Mouse (Mus musculus): ENCODE measurements around the gene Stk25. TPM values are rescaled to one million over a fixed set of nuclear protein-coding genes. Genes with fewer than 3 reads are reported as not detected.
"Not testable (repeated sequence)": the region's sequence is repeated elsewhere in the genome, so short reads cannot be mapped to it uniquely, and the experiment has no call there.

Gene Stk25
- polyA plus RNA-seq (2011; ENCODE audit: insufficient read length, low read depth, missing spikeins) = 100 and 115 TPM in 2 replicates

DNA sequence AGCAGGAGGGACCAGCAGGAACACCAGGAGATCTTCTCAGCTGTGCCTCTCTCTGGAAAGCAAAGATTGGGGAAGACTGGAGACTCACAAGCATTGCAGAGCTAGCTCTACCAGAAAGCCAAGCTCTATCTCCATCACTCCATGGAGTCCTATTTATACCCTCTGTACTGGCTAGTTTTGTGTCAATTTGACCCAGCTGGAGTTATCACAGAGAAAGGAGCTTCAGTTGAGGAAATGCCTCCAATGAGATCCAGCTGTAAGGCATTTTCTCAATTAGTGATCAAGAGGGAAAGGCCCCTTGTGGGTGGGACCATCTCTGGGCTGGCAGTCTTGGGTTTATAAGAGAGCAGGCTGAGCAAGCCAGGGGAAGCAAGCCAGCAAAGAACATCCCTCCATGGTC lies at the start of gene Stk25:
Gene Stk25 (minus strand): TSS at position 101 of the 400 bp plus-strand sequence.
- not testable (repeated sequence) for H3K4me3 ChIP-seq (ENCODE audit: insufficient read depth, low read length); H3K27ac ChIP-seq (ENCODE audit: insufficient read depth, low read length); H3K4me1 ChIP-seq (ENCODE audit: control insufficient read depth, insufficient read depth, low read length)

DNA sequence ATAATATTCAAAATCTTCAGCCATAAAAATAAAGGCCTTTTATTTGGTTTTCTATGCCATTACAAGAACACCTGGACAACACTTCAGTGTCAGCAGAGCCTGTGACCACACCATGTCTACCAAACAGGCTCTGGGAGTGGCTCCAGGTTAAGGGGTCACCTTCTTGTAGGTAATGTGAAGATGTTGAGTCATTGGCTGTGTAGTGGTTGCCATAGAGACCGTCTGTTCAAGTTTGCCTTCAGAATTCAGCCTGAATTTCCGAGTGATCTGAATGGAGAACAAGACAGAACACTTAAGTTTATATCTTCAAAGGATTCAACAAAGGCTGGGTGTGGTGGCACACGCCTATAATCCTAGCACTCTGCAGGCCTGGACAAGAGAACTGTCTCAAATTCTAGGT lies 46.9 kb upstream of the Stk25 start:
- H3K4me3 ChIP-seq (ENCODE audit: insufficient read depth, low read length) = no peak overlapping the region
- no peak overlapping the region for H3K27ac ChIP-seq (ENCODE audit: insufficient read depth, low read length)
- H3K4me1 ChIP-seq (ENCODE audit: control insufficient read depth, insufficient read depth, low read length) = no peaks in the 10 kb centered on the region; the same call in 1 of the 2 replicates
- no peak for TF ChIP-seq CTCF (IDR thresholded peaks at IDR 0.05; ENCODE audit: borderline replicate concordance, insufficient read depth, low read length)
- no peak for TF ChIP-seq POLR2A (IDR thresholded peaks at IDR 0.05; ENCODE audit: low read depth, low read length)

DNA sequence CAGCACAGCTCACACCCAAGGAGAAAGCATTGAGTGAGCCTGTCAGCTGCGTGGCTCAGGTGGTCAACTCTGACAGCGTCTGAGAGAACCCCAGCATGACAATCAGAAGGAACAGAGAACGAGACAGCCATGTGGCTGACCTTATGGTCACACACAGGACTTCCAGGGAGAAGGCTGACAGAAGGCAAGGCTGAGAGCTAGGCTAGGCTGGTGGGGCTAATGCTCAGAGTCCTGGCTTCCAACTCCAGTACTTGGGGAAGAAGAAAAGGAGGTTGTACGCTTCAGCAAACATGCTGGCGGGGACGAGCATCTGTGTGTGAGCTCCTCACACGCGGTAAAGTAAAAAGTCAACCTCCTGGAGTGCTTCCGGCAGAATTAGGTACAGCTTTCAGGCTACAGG lies 45.9 kb upstream of the Stk25 start:
- H3K4me3 ChIP-seq (ENCODE audit: insufficient read depth, low read length) = no peak overlapping the region
- H3K4me1 ChIP-seq (ENCODE audit: control insufficient read depth, insufficient read depth, low read length) = no peaks in the 10 kb centered on the region; the same call in 1 of the 2 replicates
- no peak for TF ChIP-seq CTCF (IDR thresholded peaks at IDR 0.05; ENCODE audit: borderline replicate concordance, insufficient read depth, low read length)
- TF ChIP-seq POLR2A (IDR thresholded peaks at IDR 0.05; ENCODE audit: low read depth, low read length) = no peak
- no peak overlapping the region for H3K27ac ChIP-seq (ENCODE audit: insufficient read depth, low read length)

DNA sequence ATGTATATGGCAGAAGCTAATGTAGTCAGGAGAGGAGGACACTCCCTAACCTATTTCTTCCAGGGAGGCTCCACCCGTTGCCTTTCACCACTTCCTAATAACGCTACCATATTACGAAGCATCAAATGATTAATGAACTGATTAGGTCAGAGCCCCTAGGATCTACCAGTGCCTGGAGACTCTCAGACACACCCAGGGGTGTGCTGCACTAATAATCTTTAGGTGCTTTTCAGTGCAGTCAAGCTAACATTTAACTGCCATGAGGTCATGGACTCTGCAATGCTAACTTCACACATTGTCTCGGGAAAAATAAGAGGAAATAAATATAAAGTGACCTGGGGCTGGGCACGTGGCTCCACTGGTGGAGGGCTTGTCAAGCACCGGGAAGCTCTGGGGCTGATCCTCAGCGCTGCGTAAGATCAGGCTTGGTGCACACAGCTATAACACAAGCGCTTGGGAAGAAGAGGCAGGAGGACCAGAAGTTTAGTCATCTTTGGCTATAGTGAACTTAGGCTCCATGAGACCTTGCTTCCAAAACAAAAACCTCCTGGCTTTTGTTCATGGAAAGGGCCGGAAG lies 45.1 kb upstream of the Stk25 start:
- H3K4me1 ChIP-seq (ENCODE audit: control insufficient read depth, insufficient read depth, low read length) = no peaks in the 10 kb centered on the region; the same call in 1 of the 2 replicates
- H3K27ac ChIP-seq (ENCODE audit: insufficient read depth, low read length) = no peak overlapping the region
- H3K4me3 ChIP-seq (ENCODE audit: insufficient read depth, low read length) = no peak overlapping the region
- no peak for TF ChIP-seq POLR2A (IDR thresholded peaks at IDR 0.05; ENCODE audit: low read depth, low read length)
- TF ChIP-seq CTCF (IDR thresholded peaks at IDR 0.05; ENCODE audit: borderline replicate concordance, insufficient read depth, low read length) = no peak

DNA sequence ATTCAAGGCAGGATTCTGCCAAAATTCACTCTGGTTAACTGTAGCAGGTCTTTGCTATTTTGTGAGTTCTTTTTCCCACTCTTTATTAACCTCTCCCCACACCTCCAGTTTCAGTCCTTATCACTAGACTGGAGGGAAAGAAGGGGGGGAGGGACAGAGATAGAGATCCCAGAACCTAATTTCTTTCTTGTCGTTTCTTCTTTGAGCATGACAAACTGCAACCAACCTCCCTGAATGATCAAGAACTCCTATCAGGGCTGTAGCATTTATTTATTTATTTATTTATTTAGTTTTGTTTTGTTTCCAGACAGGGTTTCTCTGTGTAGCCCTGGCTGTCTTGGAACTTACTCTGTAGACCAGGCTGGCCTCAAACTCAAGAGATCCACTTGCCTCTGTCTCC lies 43.6 kb upstream of the Stk25 start:
- Histone ChIP-seq H3K27ac (ENCODE audit: insufficient read depth, low read length) (no peak overlapping the region), H3K4me1 (ENCODE audit: control insufficient read depth, insufficient read depth, low read length) (no peaks in the 10 kb centered on the region; the same call in 1 of the 2 replicates), H3K4me3 (ENCODE audit: insufficient read depth, low read length) (no peak overlapping the region)
- TF ChIP-seq CTCF (IDR thresholded peaks at IDR 0.05; ENCODE audit: borderline replicate concordance, insufficient read depth, low read length) (no peak), POLR2A (IDR thresholded peaks at IDR 0.05; ENCODE audit: low read depth, low read length) (no peak)

DNA sequence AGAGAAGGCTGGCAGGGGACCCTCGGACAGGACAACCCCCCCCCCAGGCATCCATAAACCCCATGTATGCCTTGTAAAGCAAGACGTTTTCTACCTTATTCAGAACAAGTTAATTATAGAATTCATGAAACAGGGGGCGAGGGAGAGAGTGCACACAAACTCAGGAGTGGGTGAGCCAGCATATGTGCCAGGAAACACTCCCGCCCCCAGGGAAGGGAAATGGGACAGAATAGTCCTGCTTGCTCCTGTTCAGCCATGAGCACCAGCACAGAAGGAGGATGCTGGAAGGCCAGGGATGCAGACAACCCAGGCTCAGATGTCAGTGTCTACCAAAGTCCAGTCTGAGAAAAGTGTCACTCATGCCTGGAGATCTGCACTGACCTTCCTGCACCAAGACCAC lies 40.7 kb upstream of the Stk25 start:
- H3K4me3 ChIP-seq (ENCODE audit: insufficient read depth, low read length) = no peak overlapping the region
- no peak overlapping the region for H3K27ac ChIP-seq (ENCODE audit: insufficient read depth, low read length)
- no peaks in the 10 kb centered on the region for H3K4me1 ChIP-seq (ENCODE audit: control insufficient read depth, insufficient read depth, low read length)
- TF ChIP-seq CTCF (IDR thresholded peaks at IDR 0.05; ENCODE audit: borderline replicate concordance, insufficient read depth, low read length) (no peak), POLR2A (IDR thresholded peaks at IDR 0.05; ENCODE audit: low read depth, low read length) (no peak)

DNA sequence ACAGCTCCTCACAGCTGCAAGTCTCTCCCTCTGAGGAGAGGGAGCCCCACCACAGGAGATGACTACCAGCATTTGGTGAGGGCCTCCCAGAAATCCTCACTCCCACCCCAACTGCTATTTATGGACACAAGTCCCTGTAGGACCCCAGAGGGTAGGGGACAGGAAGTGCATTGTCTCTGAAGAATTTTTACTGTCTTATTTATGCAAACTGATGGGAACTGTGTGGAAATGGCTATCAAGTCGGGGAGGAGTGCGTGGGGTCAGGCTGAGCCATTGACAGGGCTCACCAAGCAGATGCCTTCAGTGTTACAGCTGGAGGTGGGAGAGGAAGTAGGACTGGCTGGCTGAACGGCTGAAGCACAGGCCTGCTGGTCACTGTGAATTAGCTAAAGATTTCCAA lies 38.9 kb upstream of the Stk25 start:
- Histone ChIP-seq H3K27ac (ENCODE audit: insufficient read depth, low read length) (no peak overlapping the region), H3K4me1 (ENCODE audit: control insufficient read depth, insufficient read depth, low read length) (no peaks in the 10 kb centered on the region), H3K4me3 (ENCODE audit: insufficient read depth, low read length) (no peak overlapping the region)
- TF ChIP-seq CTCF (IDR thresholded peaks at IDR 0.05; ENCODE audit: borderline replicate concordance, insufficient read depth, low read length) (no peak), POLR2A (IDR thresholded peaks at IDR 0.05; ENCODE audit: low read depth, low read length) (no peak)

DNA sequence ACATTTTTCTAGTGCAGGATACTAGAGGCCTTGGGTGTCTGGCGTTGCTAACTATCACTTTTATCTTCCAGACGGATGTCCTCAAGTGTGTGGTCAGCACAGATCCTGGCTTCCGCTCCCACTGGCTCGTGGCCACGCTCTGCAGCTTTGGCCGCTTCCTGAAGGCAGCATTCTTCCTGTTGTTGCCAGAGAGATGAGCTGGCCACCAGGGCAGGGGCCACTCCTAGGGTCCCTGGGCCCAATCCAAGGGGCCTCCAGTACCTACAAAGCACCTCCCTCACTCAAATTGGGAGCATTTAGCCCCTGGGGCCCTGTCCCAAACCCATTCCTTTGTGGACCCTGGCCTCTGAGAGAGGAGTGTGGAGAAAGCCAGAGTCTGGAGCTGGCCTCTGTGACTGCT lies 36.5 kb upstream of the Stk25 start:
- H3K27ac ChIP-seq (ENCODE audit: insufficient read depth, low read length) = no peak overlapping the region
- TF ChIP-seq CTCF (IDR thresholded peaks at IDR 0.05; ENCODE audit: borderline replicate concordance, insufficient read depth, low read length) = no peak
- no peak for TF ChIP-seq POLR2A (IDR thresholded peaks at IDR 0.05; ENCODE audit: low read depth, low read length)
- no peaks in the 10 kb centered on the region for H3K4me1 ChIP-seq (ENCODE audit: control insufficient read depth, insufficient read depth, low read length)
- no peak overlapping the region for H3K4me3 ChIP-seq (ENCODE audit: insufficient read depth, low read length)

DNA sequence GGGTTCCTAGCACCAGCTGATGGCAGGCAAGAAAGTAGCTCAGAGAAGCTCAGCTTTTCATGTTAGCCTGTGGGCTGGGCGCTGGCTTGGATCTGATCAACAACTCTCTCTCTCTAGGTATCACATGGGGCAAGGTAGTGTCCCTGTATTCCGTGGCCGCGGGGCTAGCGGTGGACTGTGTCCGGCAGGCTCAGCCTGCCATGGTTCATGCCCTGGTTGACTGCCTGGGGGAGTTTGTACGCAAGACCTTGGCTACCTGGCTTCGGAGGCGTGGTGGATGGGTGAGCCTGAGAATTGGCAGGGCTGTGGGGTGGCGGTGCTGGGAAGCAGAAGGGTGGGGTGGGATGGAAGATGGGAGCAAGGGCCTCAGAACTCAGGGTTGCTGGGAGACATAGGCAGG lies 35.5 kb upstream of the Stk25 start:
- no peak overlapping the region for H3K4me3 ChIP-seq (ENCODE audit: insufficient read depth, low read length)
- no peak overlapping the region for H3K27ac ChIP-seq (ENCODE audit: insufficient read depth, low read length)
- TF ChIP-seq CTCF (IDR thresholded peaks at IDR 0.05; ENCODE audit: borderline replicate concordance, insufficient read depth, low read length) = no peak
- TF ChIP-seq POLR2A (IDR thresholded peaks at IDR 0.05; ENCODE audit: low read depth, low read length) = no peak
- no peaks in the 10 kb centered on the region for H3K4me1 ChIP-seq (ENCODE audit: control insufficient read depth, insufficient read depth, low read length)

DNA sequence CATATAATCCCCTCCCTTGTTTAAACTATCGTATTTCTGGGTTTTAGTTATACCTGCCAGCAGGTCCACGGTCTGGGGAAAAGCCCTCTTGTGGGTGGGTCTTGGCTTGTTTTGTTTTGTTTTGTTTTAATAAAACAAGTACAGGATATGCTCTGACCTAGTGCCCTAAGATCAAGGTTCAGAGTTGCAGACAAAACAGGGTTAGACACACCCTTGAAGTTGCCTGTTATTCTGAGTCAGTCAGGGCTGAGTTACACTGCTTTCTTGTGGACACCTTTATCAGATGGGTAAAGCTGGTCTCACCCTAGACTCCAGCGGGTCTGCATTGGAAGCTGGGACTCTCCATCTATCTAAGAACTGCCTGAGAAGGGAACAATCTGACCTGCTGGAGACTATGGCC lies 35.0 kb upstream of the Stk25 start:
- TF ChIP-seq CTCF (IDR thresholded peaks at IDR 0.05; ENCODE audit: borderline replicate concordance, insufficient read depth, low read length) (no peak), POLR2A (IDR thresholded peaks at IDR 0.05; ENCODE audit: low read depth, low read length) (no peak)
- H3K27ac ChIP-seq (ENCODE audit: insufficient read depth, low read length) = no peak overlapping the region
- H3K4me1 ChIP-seq (ENCODE audit: control insufficient read depth, insufficient read depth, low read length) = no peaks in the 10 kb centered on the region
- H3K4me3 ChIP-seq (ENCODE audit: insufficient read depth, low read length) = no peak overlapping the region

DNA sequence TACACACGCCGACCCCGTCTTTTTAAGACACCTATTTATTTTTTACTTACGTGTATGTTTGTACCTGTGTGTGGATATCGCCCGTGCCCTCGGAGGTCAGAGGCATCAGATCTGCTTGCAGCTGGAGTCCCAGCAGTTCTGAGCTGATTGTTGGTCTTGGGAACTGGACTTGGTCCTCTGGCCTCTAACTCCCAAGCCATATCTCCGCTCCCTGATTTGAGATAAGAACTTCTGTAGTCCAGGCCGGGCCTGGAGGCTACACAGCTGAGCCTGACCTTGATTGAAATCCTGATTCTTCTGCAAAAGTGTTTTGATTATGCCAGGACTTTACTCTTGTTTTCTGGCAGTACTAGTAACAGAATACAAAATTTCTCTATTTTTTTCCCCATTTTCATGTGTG lies 34.3 kb upstream of the Stk25 start:
- Histone ChIP-seq H3K27ac (ENCODE audit: insufficient read depth, low read length) (no peak overlapping the region), H3K4me3 (ENCODE audit: insufficient read depth, low read length) (no peak overlapping the region), H3K4me1 (ENCODE audit: control insufficient read depth, insufficient read depth, low read length) (no peaks in the 10 kb centered on the region)
- no peak for TF ChIP-seq POLR2A (IDR thresholded peaks at IDR 0.05; ENCODE audit: low read depth, low read length)
- no peak for TF ChIP-seq CTCF (IDR thresholded peaks at IDR 0.05; ENCODE audit: borderline replicate concordance, insufficient read depth, low read length)
